Mouse (Mus musculus) hindbrain, postnatal 0 days (tissue): ENCODE results near the gene Tspyl2. TPM values are rescaled to one million over a fixed set of nuclear protein-coding genes. Genes with fewer than 3 reads are reported as not detected.

Source experiments
- ATAC-seq: fragments of 200-750 bp; cut with Nextera tagmentation; 2 replicates; pipeline ENCODE4 v1.8.0; 2017; ENCODE audit warnings: mild to moderate bottlenecking, moderate TSS enrichment, moderate library complexity
- DNase-seq: peaks from one replicate; pipeline ENCODE4 v3.0.0-alpha.2; 2015; ENCODE audit warnings: low spot score
- H3K27ac ChIP-seq: fragments of 300-500 bp; sonication (generic); 2 replicates; pipeline ENCODE4 v1.5.1; 2014; ENCODE audit warnings: mild to moderate bottlenecking
- H3K27me3 ChIP-seq: fragments of 300-500 bp; sonication (generic); 2 replicates; pipeline ENCODE4 v1.6.1; 2014; ENCODE audit warnings: low read length, mixed read lengths; ENCODE audit not compliant: insufficient read depth
- H3K36me3 ChIP-seq: fragments of 300-500 bp; sonication (generic); 2 replicates; pipeline ENCODE4 v1.6.1; 2014; ENCODE audit warnings: low read length, mixed read lengths; ENCODE audit not compliant: insufficient read depth
- H3K4me1 ChIP-seq: fragments of 300-500 bp; sonication (generic); 2 replicates; pipeline ENCODE4 v1.6.1; 2014; ENCODE audit warnings: antibody characterized with exemption, low read length, mixed read lengths; ENCODE audit not compliant: insufficient read depth
- H3K4me2 ChIP-seq: fragments of 300-500 bp; sonication (generic); 2 replicates; pipeline ENCODE4 v1.6.1; 2014; ENCODE audit warnings: low read depth, mild to moderate bottlenecking, low read length, moderate library complexity, mixed read lengths
- H3K4me3 ChIP-seq: fragments of 300-500 bp; sonication (generic); 2 replicates; pipeline ENCODE4 v1.5.1; 2014; ENCODE audit warnings: low read length
- H3K9ac ChIP-seq: fragments of 300-500 bp; sonication (generic); replicated peaks from 2 replicates; pipeline ENCODE4 v1.6.1; 2014; ENCODE audit warnings: mild to moderate bottlenecking, low read length, moderate library complexity, mixed read lengths
- H3K9me3 ChIP-seq: fragments of 300-500 bp; sonication (generic); 2 replicates; pipeline ENCODE4 v1.6.1; 2016; ENCODE audit warnings: low read length, mixed read lengths
- CTCF ChIP-seq: IDR thresholded peaks from 2 replicates; pipeline ENCODE4 v1.5.1; 2016; ENCODE audit warnings: antibody characterized with exemption, control low read depth, low read depth
- WGBS: fragments of 180-500 bp; shearing (Covaris S2); extraction: QIAGEN DNeasy Blood & Tissue Kit; methylation state at CpG from one replicate; pipeline ENCODE4 v1.1.7; 2014; 5-methylcytosine and 5-hydroxymethylcytosine counted together
- polyA plus RNA-seq: library from polyadenylated mRNA; unstranded; fragments of >200 nt; fragmentation: Nextera tagmentation; extraction: Ambion mirVana; gene quantifications from 2 replicates; pipeline ENCODE4 v1.2.1, GENCODE M21; 2015
- total RNA-seq: library from RNA; depleted of rRNA; stranded (reverse); fragments of >200 nt; gene quantifications from 2 replicates; pipeline ENCODE4 v1.2.3, GENCODE M21; 2014; rRNA removed

Gene Tspyl2
- total RNA-seq = 21.3 and 27.4 TPM in 2 replicates
- 46.4 and 52.0 TPM in 2 replicates for polyA plus RNA-seq

DNA sequence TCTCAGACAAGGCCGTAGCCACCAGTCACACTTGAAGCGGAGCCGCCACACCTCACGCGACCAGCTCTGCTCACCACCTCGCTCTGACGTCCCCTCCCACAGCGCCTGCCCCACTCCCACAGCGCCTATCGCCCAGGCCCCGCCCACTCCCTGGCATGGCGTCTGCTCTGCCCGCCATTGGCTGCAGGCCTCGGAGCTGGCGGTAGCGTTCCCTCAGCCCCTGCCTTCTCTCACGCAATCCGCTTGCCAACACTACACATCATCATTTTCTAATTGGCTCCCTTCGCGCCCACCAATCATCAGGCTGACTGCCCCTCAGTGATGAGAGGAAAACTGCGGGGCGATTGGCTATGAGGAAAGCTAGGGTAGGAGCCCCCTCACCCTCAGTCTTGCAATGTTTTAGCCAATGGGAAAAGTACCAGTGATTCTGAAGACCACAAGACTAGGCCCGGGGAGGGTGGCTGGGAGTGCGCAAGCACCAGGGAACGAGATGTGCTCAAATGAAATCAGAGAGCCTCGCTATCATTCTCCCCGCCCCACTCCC lies at the start of gene Tspyl2:
Tspyl2 (minus strand) TSS at position 68 of the 544 bp plus-strand sequence.
- Histone ChIP-seq H3K9me3 (no peaks in the 10 kb centered on the region), H3K4me3 (peak within 1 kb of the TSS; percentile 58), H3K4me1 (no peaks in the 10 kb centered on the region), H3K36me3 (no peaks in the 10 kb centered on the region; the same call in 1 of the 2 replicates), H3K9ac (peak within 1 kb of the TSS; percentile 76), H3K4me2 (peak within 1 kb of the TSS; percentile 60), H3K27ac (peak within 1 kb of the TSS; percentile 91), H3K27me3 (no peaks in the 10 kb centered on the region)
- 21% methylated on average over 22 of the region's 27 CpGs for WGBS
- ATAC-seq (peak; percentile 96), DNase-seq (peak; percentile 95)
- TF ChIP-seq CTCF = no peak

DNA sequence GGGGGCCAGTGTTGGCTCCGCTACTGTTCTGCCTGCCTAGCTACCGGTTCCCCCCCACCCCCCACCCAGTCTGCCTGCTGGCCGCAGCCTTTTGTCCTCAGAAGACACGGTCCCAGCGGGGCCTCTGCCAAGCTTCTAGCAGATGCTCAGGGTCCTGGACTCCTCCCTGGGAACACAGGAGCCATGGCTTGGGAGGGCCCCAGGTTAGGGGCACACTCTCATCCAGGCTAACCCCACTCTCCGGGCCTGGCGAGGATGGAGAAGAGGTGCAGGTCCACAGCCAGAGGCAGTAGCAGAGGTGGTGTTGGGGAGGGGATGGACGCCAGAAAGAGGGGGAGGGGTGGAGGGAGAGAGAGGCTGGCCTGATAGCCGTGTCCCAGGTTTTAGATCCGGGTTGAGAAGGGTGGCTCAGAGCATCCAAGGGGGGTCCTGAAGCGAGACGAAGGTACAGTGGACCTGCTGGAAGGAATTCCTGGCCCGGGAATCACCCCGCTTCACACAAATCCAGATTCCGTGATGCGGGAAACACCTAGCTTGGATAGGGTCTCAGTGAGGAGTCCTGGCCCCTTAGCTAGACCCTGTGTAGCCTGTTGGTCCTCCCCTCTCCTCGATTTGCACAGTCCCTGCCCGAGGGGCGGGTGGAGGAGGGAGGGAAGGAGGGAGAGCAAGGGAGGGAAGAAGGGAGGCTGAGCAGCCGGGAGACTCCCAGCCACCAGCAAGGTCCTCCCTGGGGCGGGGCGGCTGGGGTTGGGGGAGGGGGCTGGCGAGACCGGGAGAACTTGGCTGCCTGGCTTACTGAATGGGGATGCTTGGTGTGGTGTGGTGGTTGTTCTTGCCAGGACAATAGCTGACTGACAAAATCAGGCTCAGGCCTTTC lies 26.4 kb upstream of the Tspyl2 start, which contains the start of gene Gpr173:
Gpr173 (minus strand) TSS at position 308 of the 877 bp plus-strand sequence.
- Histone ChIP-seq H3K36me3 (no peaks in the 10 kb centered on the region), H3K9me3 (no peaks in the 10 kb centered on the region), H3K9ac (peak within 1 kb of the TSS; percentile 61), H3K4me1 (no peaks in the 10 kb centered on the region), H3K27ac (peak within 1 kb of the TSS; percentile 87), H3K4me3 (peak within 1 kb of the TSS; percentile 53), H3K4me2 (peak within 1 kb of the TSS; percentile 53), H3K27me3 (peaks cover 2% of the 10 kb centered on the region; the same call in 1 of the 2 replicates)
- ATAC-seq (peak; percentile 97), DNase-seq (peak; percentile 75)
- no peak for TF ChIP-seq CTCF
- WGBS = 23% methylated on average over 21 of the region's 24 CpGs

DNA sequence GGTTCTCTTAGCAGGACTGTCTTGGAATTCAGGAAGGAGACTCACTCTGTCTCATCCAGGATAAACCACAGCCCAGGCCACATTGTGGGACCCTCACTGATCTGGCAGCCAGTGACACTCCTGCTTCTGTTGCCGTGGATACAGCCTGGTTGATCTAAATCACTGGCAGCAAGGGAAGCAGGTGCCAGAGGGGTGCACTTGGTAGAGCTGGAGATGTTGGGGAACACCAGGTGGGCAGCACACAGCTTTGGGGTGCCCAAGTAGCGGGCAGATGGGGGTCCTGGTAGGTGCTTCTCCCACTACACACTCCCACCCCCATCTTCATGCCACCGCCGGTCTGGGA lies 25.8 kb upstream of the Tspyl2 start:
- H3K4me2 ChIP-seq = peak overlapping the region; percentile 53
- ATAC-seq (peak; percentile 38), DNase-seq (peak; percentile 46)
- peak overlapping the region; percentile 53 for H3K4me3 ChIP-seq
- H3K9ac ChIP-seq = peak overlapping the region; percentile 61
- peak overlapping the region; percentile 87 for H3K27ac ChIP-seq
- TF ChIP-seq CTCF = no peak
- 29% methylated on average over 4 of the region's 4 CpGs for WGBS
- no peaks in the 10 kb centered on the region for H3K9me3 ChIP-seq
- peaks cover 2% of the 10 kb centered on the region; the same call in 1 of the 2 replicates for H3K27me3 ChIP-seq
- no peaks in the 10 kb centered on the region for H3K36me3 ChIP-seq
- no peaks in the 10 kb centered on the region for H3K4me1 ChIP-seq

DNA sequence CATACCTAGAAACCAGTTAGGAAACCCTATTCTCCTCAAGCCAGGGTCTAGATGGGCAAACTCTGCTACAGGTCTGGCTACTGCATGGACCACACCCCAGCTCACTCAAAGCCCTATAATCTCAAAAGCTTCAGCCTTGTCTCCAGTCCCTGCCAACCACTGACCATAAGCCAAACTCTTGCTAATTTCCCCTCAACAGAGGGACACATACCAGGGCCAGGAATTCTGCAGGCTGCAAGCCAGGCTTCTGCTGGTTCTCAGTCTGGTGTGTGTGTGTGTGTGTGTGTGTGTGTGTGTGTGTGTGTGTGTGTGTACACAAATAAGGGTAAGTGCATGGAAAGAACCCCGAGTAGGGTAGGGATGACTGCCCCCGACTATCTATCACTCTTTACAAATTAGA lies 24.2 kb upstream of the Tspyl2 start:
- TF ChIP-seq CTCF = no peak
- Histone ChIP-seq H3K27me3 (peaks cover 2% of the 10 kb centered on the region; the same call in 1 of the 2 replicates), H3K4me1 (no peaks in the 10 kb centered on the region), H3K4me2 (peak overlapping the region; percentile 53), H3K4me3 (peak overlapping the region; percentile 3; the same call in 1 of the 2 replicates), H3K36me3 (no peaks in the 10 kb centered on the region), H3K9me3 (no peaks in the 10 kb centered on the region), H3K9ac (no peak overlapping the region), H3K27ac (no peak overlapping the region)
- DNase-seq = peak; percentile 56
- ATAC-seq = no peak
- WGBS = 58% methylated on average over 2 of the region's 2 CpGs

DNA sequence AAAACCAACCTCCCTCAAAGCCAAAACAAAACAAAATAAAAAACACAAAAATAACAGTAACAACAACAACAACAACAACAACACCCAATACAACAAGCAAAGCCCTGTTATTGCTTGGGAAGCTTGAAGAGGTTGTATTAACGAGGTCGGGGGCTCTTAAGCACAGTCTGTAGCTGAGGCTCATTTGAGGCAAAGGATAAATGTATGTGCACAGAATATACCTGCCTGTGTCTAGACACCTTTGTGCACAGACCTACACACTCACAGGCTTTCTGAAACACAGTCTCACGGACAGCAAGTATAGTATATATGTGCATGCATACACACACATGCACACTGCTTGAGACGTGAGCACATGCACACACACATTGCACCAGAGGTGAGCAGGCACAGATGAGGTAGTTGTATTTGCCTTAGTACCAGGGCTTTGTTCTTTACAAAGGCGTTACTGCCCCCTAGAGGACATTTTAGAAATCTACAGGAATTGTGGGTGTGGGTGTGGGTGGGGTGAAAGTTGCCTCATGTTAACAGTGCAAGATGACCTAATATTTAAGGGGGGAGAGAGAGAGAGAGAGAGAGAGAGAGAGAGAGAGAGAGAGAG lies 10.4 kb upstream of the Tspyl2 start:
- peak; percentile 63 for TF ChIP-seq CTCF
- Histone ChIP-seq H3K27ac (no peak overlapping the region), H3K4me2 (no peak overlapping the region), H3K36me3 (no peaks in the 10 kb centered on the region), H3K27me3 (no peaks in the 10 kb centered on the region), H3K4me1 (no peaks in the 10 kb centered on the region), H3K9ac (no peak overlapping the region), H3K9me3 (no peaks in the 10 kb centered on the region), H3K4me3 (no peak overlapping the region)
- ATAC-seq (peak; percentile 86), DNase-seq (peak; percentile 76)
- 32% methylated on average over 5 of the region's 5 CpGs for WGBS

DNA sequence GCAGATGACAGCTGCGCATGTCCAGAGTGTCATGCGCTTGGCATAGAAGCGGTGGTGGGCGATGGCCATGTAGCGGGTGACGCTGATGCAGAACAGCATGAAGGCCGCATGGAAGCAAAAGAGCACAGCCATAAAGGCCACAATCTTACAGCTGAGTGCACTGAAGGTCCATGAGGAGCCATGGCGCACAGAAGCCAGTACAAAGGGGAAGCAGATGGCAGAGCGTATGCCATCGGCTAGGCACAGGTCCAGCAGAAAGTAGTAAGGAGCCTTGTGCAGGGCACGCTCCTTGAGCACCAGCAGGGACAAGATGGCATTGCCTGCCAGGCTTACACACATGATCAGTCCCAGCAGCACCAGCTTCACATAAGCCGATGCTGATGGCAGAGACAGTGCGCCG lies 4.8 kb upstream of the Tspyl2 start:
- H3K9me3 ChIP-seq = no peaks in the 10 kb centered on the region
- no peaks in the 10 kb centered on the region for H3K4me1 ChIP-seq
- H3K27ac ChIP-seq = peak overlapping the region; percentile 58
- DNase-seq (peak; percentile 68), ATAC-seq (peak; percentile 25)
- TF ChIP-seq CTCF = no peak
- H3K4me3 ChIP-seq = no peak overlapping the region
- H3K9ac ChIP-seq = no peak overlapping the region
- H3K36me3 ChIP-seq = no peaks in the 10 kb centered on the region
- H3K4me2 ChIP-seq = no peak overlapping the region
- H3K27me3 ChIP-seq = no peaks in the 10 kb centered on the region
- WGBS = 83% methylated on average over 14 of the region's 14 CpGs
